Mouse (Mus musculus): ENCODE results near the gene Nfyc. TPM values are rescaled to one million over a fixed set of nuclear protein-coding genes. Genes with fewer than 3 reads are reported as not detected.
A peak's percentile ranks its signal among the peaks of the same experiment; 100 is the strongest.

Gene Nfyc
- polyA plus RNA-seq, 1 experiment from 2014 or later = 76.4 TPM

DNA sequence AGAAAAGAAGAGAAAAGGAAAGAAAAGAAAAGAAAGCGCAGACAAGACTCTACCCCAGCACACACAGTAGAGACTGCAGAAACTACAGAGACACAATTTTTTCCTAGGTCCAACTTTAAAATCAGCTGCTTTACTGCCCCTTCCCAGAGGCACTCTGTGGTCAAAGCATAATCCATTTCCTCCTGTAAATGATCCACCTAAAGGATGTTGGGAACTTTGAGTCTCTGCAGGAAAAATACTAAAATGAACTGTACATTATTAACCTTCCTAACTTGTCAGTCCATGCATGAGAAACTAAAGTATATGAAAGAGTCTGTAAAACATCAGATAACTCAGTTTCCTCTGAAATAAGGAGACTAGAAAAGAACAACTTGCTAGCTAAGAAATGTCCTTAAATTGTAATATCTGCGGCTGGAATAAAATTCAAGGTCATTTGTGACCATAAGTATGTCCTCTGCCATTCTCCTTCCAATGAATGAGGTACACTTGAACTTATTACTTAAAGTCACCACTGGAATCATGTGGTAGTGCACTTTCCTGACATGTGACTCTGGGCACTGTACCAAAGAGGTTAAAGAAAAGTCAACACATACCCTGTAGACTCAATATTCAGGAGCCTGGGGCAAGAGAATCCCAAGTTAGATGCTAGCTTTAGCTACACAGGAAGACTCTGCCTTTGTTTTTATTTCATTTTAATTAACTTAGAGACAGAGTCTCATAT, 9.0 kb downstream of the Nfyc start:
- Histone ChIP-seq H3K9me3 (no peaks in the 10 kb centered on the region), H3K9ac (no peak overlapping the region), H3K27ac (no peak overlapping the region), H3K36me3 (no peaks in the 10 kb centered on the region), H3K27me3 (replicated peaks) (no peaks in the 10 kb centered on the region), H3K4me1 (peaks cover 21% of the 10 kb centered on the region; the same call in 1 of the 2 replicates), H3K4me2 (no peak overlapping the region), H3K4me3 (replicated peaks) (no peak overlapping the region)
- WGBS = 88% methylated on average over 2 of the region's 2 CpGs
- no peak for ATAC-seq (ENCODE audit: insufficient read depth, low FRiP score, low read depth)

DNA sequence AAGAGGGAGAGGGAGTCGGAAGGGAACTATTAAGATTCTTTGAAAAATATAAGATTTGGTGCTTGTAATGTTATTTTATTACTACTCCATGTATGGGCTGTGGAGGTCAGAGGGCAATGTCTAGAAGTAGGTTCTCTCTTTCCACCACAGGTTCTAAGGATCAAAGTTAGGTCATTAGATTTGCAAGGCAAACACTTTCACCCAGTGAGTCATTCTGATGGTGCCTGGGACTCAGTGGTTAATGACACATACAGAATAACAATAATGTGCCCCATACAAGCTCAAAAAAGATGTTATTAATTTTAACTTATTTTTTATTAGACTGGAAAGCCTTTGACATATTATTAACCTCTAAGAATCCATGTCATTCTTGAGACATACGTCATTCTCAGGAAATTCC, 11.5 kb downstream of the Nfyc start:
- H3K9me3 ChIP-seq = no peaks in the 10 kb centered on the region
- no peak overlapping the region for H3K4me3 ChIP-seq (replicated peaks)
- 87% methylated on average over 2 of the region's 2 CpGs for WGBS
- H3K27ac ChIP-seq = no peak overlapping the region
- no peak overlapping the region for H3K9ac ChIP-seq
- H3K4me1 ChIP-seq = peaks cover 25% of the 10 kb centered on the region; the same call in 1 of the 2 replicates
- no peaks in the 10 kb centered on the region for H3K36me3 ChIP-seq
- no peaks in the 10 kb centered on the region for H3K27me3 ChIP-seq (replicated peaks)
- no peak overlapping the region for H3K4me2 ChIP-seq
- no peak for ATAC-seq (ENCODE audit: insufficient read depth, low FRiP score, low read depth)

DNA sequence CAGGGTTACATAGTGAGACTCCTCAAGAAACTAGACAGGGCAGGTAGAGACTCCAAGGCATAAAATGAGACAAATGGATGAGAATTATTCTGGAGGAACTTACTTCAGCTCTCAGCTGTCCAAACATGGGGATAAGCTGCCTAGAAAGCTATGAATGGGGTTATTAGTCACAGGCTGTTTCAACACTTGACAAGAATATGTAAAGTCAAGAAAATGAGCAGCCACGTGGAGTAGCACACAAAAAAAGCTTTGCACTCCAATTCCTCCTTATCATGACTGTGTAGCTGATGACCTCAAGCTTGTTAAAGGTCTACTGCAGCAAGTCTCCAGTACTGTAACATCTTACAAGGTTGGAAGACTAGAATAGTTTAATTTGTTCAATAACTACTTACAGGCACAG, 12.1 kb downstream of the Nfyc start:
- H3K36me3 ChIP-seq = no peaks in the 10 kb centered on the region
- WGBS = 17% methylated on average over 1 of the region's 1 CpGs
- ATAC-seq (ENCODE audit: insufficient read depth, low FRiP score, low read depth) = no peak
- no peak overlapping the region for H3K4me2 ChIP-seq
- no peak overlapping the region for H3K4me3 ChIP-seq (replicated peaks)
- no peaks in the 10 kb centered on the region for H3K27me3 ChIP-seq (replicated peaks)
- no peak overlapping the region for H3K9ac ChIP-seq
- H3K9me3 ChIP-seq = no peaks in the 10 kb centered on the region
- peaks cover 25% of the 10 kb centered on the region; the same call in 1 of the 2 replicates for H3K4me1 ChIP-seq
- peak overlapping the region; percentile 23; the same call in 1 of the 2 replicates for H3K27ac ChIP-seq

DNA sequence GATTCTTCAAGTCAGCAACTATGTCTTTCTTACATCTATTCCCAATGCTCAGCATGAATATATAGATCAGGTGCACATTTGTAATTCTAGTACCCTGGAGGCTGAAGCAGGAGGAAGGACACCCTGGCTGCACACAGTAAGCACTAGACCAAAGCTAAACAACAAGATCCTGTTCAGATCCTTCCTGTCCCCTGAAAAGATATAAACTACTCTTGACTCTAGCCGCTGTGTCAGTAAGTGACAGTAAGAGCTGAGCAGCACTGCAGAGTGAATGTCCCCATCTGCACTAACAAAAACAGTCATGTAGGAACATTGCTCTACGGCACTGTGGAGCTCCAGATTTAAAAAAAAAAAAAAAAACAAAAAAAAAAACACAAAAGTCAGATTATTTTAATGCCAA, 13.4 kb downstream of the Nfyc start:
- H3K9me3 ChIP-seq = no peaks in the 10 kb centered on the region
- H3K27me3 ChIP-seq (replicated peaks) = no peaks in the 10 kb centered on the region
- 41% methylated on average over 2 of the region's 2 CpGs for WGBS
- H3K9ac ChIP-seq = no peak overlapping the region
- ATAC-seq (ENCODE audit: insufficient read depth, low FRiP score, low read depth) = no peak
- H3K4me1 ChIP-seq = peaks cover 20% of the 10 kb centered on the region; the same call in 1 of the 2 replicates
- peak overlapping the region; percentile 52; the same call in 1 of the 2 replicates for H3K27ac ChIP-seq
- no peak overlapping the region for H3K4me2 ChIP-seq
- H3K4me3 ChIP-seq (replicated peaks) = no peak overlapping the region
- no peaks in the 10 kb centered on the region for H3K36me3 ChIP-seq

DNA sequence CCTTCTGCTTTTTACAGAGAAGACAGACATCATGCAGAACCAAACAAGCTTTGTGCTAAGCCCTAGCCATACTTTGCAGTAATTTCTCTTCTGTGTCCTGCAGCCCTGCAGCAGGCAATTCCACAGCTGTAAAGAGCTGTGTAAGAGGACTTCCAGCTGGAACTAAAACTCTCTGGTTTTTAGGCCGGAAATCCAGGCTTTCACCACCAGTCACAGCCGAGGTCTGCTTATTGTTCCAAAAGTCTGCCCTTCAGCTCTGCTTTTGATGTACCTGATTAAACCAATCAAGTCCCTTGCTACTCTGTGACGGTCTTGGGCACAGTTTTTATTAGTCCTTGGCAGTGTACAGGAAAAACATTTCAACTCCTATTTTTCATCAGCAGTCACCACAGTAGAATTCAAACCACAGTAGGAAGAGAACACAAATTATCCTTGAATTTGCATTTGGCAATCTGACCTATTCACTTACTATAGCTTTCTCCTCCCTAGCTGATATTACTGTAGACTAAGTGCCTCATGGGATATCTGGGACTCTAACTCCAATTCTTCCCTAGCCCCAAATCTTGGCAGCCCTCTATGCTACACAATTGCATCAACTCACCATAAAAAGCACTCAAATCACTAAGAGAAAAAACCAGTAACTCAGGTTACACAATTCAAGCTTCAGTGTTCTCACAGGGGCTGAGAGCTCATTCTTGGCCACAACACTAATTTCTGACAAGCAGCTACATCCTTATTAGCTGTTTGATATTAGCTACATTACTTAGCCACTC, 14.2 kb downstream of the Nfyc start:
- Histone ChIP-seq H3K27me3 (replicated peaks) (no peaks in the 10 kb centered on the region), H3K36me3 (no peaks in the 10 kb centered on the region), H3K4me1 (peaks cover 22% of the 10 kb centered on the region; the same call in 1 of the 2 replicates), H3K27ac (peak overlapping the region; percentile 71), H3K4me2 (peak overlapping the region; percentile 37; the same call in 1 of the 2 replicates), H3K4me3 (replicated peaks) (no peak overlapping the region), H3K9ac (no peak overlapping the region), H3K9me3 (no peaks in the 10 kb centered on the region)
- ATAC-seq (ENCODE audit: insufficient read depth, low FRiP score, low read depth) = peak; percentile 40; the same call in 1 of the 2 replicates
- 14% methylated on average over 3 of the region's 3 CpGs for WGBS

DNA sequence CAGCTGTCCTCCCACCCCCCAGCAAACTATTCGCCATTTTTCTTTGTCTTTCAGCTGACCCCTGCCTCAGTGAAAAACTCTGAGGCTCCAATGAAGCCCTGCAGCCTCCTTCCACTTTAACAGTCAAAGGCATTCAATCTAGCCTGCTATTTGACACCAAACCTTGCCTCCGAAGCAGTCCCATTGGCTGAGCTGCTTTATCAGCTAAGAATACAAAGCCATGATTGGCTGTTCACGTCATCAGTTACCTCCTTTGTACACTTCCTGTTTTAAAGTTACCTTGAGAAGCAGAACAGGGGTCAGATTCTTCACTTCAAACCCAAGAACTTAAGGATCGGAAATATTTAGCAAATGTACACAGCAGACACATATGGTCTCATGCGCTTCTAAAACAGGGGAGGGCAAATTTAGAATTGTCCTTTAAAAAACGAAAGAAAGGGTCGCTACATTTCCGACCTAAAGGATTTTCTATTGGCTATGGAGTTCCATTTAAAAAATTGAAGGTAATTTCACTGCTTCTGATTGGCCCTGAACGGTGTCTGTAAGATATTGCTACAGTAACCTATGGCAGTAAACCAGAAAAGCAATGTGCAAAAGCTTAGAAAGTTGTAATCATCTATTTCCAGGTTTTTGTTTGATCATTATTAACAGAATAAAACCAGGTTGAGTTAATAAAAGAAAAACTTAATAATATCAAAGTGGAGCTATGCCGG, 15.6 kb downstream of the Nfyc start:
- Histone ChIP-seq H3K4me1 (peaks cover 19% of the 10 kb centered on the region; the same call in 1 of the 2 replicates), H3K4me3 (replicated peaks) (peak overlapping the region; percentile 55), H3K27me3 (replicated peaks) (no peaks in the 10 kb centered on the region), H3K4me2 (peak overlapping the region; percentile 56), H3K36me3 (no peaks in the 10 kb centered on the region), H3K9ac (no peak overlapping the region), H3K9me3 (no peaks in the 10 kb centered on the region), H3K27ac (peak overlapping the region; percentile 63)
- ATAC-seq (ENCODE audit: insufficient read depth, low FRiP score, low read depth) = peak; percentile 96
- 5% methylated on average over 10 of the region's 10 CpGs for WGBS

DNA sequence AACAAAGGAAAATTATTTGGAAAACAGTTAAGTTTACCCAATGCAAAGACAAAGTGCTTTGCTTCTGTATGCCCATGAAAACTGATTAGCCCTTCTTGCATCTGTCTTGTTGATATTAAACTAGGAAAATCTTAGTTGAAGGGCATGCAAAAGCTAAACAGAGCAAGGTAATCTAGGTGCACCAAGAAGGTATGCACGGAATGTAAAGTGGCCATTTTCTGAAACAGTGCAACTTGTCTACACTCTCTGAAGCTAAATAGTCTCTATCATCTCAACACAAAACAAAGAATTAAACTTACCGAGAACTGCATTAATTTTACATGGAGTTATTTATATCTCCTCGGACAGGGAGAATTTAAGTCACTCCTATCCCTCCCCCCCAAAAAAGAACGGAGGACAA, 16.2 kb downstream of the Nfyc start:
- ATAC-seq (ENCODE audit: insufficient read depth, low FRiP score, low read depth) = no peak
- peak overlapping the region; percentile 63 for H3K27ac ChIP-seq
- peaks cover 19% of the 10 kb centered on the region; the same call in 1 of the 2 replicates for H3K4me1 ChIP-seq
- no peaks in the 10 kb centered on the region for H3K27me3 ChIP-seq (replicated peaks)
- no peaks in the 10 kb centered on the region for H3K9me3 ChIP-seq
- WGBS = 4% methylated on average over 4 of the region's 4 CpGs
- H3K4me3 ChIP-seq (replicated peaks) = peak overlapping the region; percentile 55
- peak overlapping the region; percentile 56 for H3K4me2 ChIP-seq
- no peaks in the 10 kb centered on the region for H3K36me3 ChIP-seq
- H3K9ac ChIP-seq = no peak overlapping the region

DNA sequence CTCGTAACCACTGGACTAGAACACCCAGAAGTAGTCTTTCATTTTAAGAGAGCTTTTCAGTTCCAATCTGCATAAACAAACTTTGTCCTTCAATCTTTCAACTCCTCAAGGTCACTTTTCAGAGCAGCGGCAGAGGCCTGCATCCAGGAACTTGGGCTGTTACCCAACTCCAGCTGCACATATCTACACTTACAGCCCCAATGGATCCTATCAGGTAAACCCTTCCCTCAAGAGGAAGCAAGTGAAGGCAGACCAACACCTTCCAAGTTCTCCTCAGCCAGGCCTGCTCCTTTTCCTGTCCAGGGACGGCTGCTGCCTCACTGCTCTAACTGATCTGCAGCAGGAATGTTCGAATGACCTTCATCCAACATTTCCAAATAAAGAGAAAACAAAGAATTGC, 17.2 kb downstream of the Nfyc start:
- no peaks in the 10 kb centered on the region for H3K27me3 ChIP-seq (replicated peaks)
- no peak overlapping the region for H3K9ac ChIP-seq
- H3K4me1 ChIP-seq = peaks cover 15% of the 10 kb centered on the region; the same call in 1 of the 2 replicates
- no peak for ATAC-seq (ENCODE audit: insufficient read depth, low FRiP score, low read depth)
- WGBS = 13% methylated on average over 4 of the region's 4 CpGs
- H3K9me3 ChIP-seq = no peaks in the 10 kb centered on the region
- peak overlapping the region; percentile 56 for H3K4me2 ChIP-seq
- peak overlapping the region; percentile 55 for H3K4me3 ChIP-seq (replicated peaks)
- H3K27ac ChIP-seq = peak overlapping the region; percentile 67
- H3K36me3 ChIP-seq = no peaks in the 10 kb centered on the region

DNA sequence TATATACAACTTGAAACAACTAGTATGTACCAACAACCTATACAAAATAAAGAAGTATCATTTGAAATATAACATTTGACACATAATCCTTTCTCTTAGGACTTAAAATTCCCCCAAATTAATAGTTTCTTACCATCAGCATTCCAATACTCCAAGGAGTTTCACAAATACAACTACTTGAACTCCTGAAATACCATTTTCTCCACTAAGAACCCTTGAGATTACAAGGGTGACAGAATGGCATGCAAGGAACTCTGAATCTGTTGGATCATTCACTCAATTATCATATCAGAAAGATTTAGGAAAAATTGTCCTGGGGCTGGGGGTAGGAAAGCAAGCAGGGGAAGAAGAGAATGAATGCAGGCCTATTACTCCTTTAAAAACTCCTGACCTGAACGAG, 17.6 kb downstream of the Nfyc start:
- Histone ChIP-seq H3K4me3 (replicated peaks) (peak overlapping the region; percentile 55), H3K27me3 (replicated peaks) (no peaks in the 10 kb centered on the region), H3K36me3 (no peaks in the 10 kb centered on the region), H3K4me2 (peak overlapping the region; percentile 56), H3K9me3 (no peaks in the 10 kb centered on the region), H3K27ac (peak overlapping the region; percentile 67; the same call in 1 of the 2 replicates), H3K9ac (no peak overlapping the region), H3K4me1 (peaks cover 15% of the 10 kb centered on the region; the same call in 1 of the 2 replicates)
- ATAC-seq (ENCODE audit: insufficient read depth, low FRiP score, low read depth) = no peak
- WGBS = 15% methylated on average over 1 of the region's 1 CpGs

DNA sequence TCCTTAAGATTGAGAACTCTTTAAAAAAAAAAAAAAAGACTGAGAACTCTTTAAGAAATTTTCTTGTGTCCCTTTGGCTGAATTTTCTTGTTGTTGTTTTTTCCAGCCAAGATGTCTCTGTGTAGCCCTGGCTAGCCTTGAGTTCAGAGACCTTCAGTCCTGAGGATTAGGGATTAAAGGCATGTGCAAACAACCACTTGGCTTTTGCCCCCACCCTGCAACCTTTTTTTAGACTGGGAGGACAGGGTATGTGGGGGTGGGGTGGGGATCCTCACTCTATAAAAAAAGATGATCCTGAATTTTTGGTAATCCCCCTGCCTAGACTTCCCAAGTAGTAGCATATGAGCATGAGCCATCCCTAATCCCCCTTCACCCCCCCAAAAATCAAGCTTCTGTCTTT, 25.6 kb downstream of the Nfyc start:
- peaks cover 6% of the 10 kb centered on the region for H3K4me1 ChIP-seq
- H3K9me3 ChIP-seq = no peaks in the 10 kb centered on the region
- no peak overlapping the region for H3K9ac ChIP-seq
- no peaks in the 10 kb centered on the region for H3K27me3 ChIP-seq (replicated peaks)
- H3K36me3 ChIP-seq = no peaks in the 10 kb centered on the region
- H3K4me3 ChIP-seq (replicated peaks) = no peak overlapping the region
- H3K27ac ChIP-seq = no peak overlapping the region
- H3K4me2 ChIP-seq = no peak overlapping the region
- no peak for ATAC-seq (ENCODE audit: insufficient read depth, low FRiP score, low read depth)

DNA sequence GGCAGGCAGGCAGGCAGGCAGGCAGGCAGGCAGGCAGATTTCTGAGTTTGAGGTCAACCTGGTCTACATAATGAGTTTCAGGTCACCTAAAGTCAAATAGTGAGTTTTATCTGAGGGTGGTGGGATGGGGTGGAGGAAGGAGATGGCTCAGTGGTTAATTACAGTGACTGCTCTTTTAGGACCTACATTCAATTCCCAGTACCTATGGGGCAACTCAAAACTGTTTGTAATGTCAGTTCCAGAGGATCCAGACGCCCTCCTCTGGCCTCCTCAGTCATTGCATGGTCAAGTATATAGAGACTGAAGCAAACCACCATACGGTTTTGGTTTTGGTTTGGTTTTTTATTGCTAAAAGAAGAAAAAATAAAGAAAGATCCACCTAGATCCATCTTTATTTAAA, 29.9 kb downstream of the Nfyc start:
- H3K27ac ChIP-seq = no peak overlapping the region
- no peak for ATAC-seq (ENCODE audit: insufficient read depth, low FRiP score, low read depth)
- no peaks in the 10 kb centered on the region for H3K27me3 ChIP-seq (replicated peaks)
- H3K4me1 ChIP-seq = peaks cover 10% of the 10 kb centered on the region
- H3K4me3 ChIP-seq (replicated peaks) = no peak overlapping the region
- H3K4me2 ChIP-seq = no peak overlapping the region
- H3K9me3 ChIP-seq = no peaks in the 10 kb centered on the region
- 34% methylated on average over 2 of the region's 2 CpGs for WGBS
- no peak overlapping the region for H3K9ac ChIP-seq
- H3K36me3 ChIP-seq = no peaks in the 10 kb centered on the region

Measured in stomach, embryonic 15.5 days (tissue).